Mouse (Mus musculus) neutrophil, adult 5-6 weeks (primary cell): ENCODE measurements around the gene Cbx7. TPM values are rescaled to one million over a fixed set of nuclear protein-coding genes. Genes with fewer than 3 reads are reported as not detected.

ENCODE experiments used
- ATAC-seq: fragments of 151-379, 151-347 bp; 2 replicates; pipeline ENCODE4 v1.8.0; 2017; ENCODE audit warnings: mild to moderate bottlenecking, moderate TSS enrichment; ENCODE audit not compliant: insufficient number of reproducible peaks, poor library complexity, low FRiP score, severe bottlenecking; ENCODE audit errors: extremely low read depth
- total RNA-seq: library from RNA; stranded (forward); fragments of 200-1000 nt; gene quantifications from 2 replicates; pipeline ENCODE4 v1.2.3, GENCODE M21; 2017

Gene Cbx7
- total RNA-seq, 1 experiment from 2014 or later: 109 TPM

- no peak for ATAC-seq
These were observed 91.6 kb downstream of the Cbx7 start for GRCm38 (mm10) chr15:79879319-79879718.

DNA sequence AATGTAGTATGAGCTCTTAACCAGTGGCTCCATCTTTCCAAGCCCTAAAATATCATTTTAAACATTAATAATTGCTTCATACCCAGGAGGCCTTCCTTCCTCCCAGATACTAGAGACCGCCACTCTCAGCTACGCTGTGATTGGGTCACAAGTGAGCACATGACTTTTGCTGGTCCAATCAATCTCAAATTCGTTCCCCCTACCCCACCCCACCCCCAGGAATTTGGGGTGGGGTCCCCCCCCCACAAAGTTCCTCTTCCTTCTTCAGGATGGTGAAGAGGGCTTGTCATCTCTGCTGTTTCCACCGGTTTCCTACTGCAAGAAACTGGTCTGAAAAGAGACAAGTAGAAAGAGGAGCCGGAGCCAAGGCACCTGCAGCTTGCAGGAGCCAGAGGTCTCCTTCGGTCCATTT, 92.2 kb downstream of the Cbx7 start:
- ATAC-seq: no peak

DNA sequence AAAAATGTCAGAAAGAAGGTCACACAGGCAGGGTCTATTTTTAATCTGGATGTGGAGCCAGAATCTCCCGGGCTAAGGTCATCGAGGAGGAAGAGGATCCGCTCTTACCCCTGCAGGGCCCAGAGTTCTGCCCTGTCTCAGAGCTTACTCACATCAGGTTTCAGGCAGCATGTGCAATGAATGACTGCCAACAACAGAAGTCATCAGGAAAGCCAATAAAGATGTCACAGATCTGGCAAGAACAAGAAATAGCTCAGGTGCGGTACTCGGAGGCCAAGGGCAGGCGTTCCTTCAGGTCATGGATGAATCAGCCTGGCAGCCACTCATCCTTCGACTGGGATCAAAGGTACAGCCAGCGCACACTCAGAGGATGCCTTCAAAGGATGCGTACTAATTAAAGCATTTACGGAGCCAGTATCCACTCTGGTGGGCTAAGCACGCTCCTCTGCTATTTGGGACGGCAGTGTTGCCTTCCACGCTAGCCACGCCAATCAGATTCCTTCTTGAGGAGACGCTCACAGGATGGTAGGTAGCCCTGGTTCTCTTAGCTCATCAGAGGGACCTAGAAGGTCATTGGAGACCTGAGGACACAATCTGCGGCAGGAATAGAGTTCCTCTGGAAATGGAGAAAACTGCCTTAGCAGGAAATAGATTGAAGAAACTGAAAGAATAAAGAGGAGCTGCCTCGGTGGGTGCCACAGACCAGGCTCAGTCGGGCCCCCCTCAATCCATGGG, 95.5 kb downstream of the Cbx7 start:
- no peak for ATAC-seq

GRCm38 (mm10) chr15:79873995-79874394, 96.9 kb downstream of the Cbx7 start:
- ATAC-seq: no peak

GRCm38 (mm10) chr15:79873545-79873944, 97.4 kb downstream of the Cbx7 start:
- ATAC-seq: no peak

DNA sequence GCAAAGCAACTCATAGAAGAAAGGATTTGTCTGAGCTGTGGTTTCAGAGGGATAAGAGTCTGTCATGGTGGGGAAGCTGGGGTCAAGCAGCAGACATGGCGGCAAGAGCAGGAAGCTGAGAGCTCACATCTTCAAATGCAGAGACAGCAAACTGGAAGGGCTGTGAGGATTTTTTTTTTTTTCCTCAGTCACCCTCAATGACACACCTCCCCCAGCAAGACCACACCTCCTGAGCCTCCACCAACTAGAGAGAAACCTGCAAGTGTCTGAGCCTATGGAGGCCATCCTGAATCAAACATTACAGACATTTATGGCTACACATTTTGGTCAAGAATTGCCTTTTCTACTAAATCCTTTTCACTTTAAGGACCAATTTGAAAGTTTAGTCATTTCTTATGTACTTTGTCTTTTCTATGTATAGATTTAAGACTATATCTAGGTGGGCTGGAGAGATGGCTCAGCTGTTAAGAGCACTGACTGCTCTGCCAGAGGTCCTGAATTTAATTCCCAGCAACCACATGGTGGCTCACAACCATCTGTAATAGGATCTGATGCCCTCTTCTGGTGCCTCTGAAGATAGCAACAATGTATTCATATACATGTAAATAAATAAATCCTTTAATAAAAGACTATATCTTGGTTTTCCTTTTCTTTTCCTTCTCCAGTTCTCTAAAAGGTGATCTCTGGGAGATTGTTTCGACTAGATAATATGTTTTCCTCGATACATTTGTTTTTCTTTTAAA, 103.5 kb downstream of the Cbx7 start:
- no peak for ATAC-seq

Other genes with a start within 250 kb of the Cbx7 start
- 268 and 275 TPM in 2 replicates for gene Sun2, start 228.6 kb downstream of the Cbx7 start, total RNA-seq
- gene Dnal4, start 193.3 kb downstream of the Cbx7 start, total RNA-seq: 11.6 and 12.2 TPM in 2 replicates
- 0.12 TPM in 2 replicates for gene Nptxr, start 166.4 kb downstream of the Cbx7 start, total RNA-seq
- not detected in 2 replicates for gene Npcd, start 136.9 kb downstream of the Cbx7 start, total RNA-seq
- 11.3 and 12.0 TPM in 2 replicates for gene Cbx6, start 136.4 kb downstream of the Cbx7 start, total RNA-seq
- gene Apobec3, start 79.5 kb downstream of the Cbx7 start, total RNA-seq: 473 and 531 TPM in 2 replicates
- 1.1 and 1.3 TPM in 2 replicates for gene Pdgfb, start 43.9 kb upstream of the Cbx7 start, total RNA-seq
- 0.74 TPM in 1 of 2 replicates, not detected in the other for gene Syngr1, start 120.2 kb upstream of the Cbx7 start, total RNA-seq
- gene Rpl3, start 120.7 kb upstream of the Cbx7 start, total RNA-seq: 994 and 1,093 TPM in 2 replicates
- gene Tab1, start 162.0 kb upstream of the Cbx7 start, total RNA-seq: 15.0 and 19.8 TPM in 2 replicates
- 0.12 and 0.23 TPM in 2 replicates for gene Mgat3, start 202.6 kb upstream of the Cbx7 start, total RNA-seq